Mouse (Mus musculus): ENCODE results near the gene Vav3. TPM values are rescaled to one million over a fixed set of nuclear protein-coding genes. Genes with fewer than 3 reads are reported as not detected.

Vav3 gene
- polyA plus RNA-seq, 1 experiment: 4.3 TPM

GRCm38 (mm10) chr3:109573549-109574146 lies 233.2 kb downstream of the Vav3 start:
- H3K27me3 ChIP-seq (ENCODE audit: control insufficient read depth, insufficient read depth, low read length): no peaks in the 10 kb centered on the region
- no peak overlapping the region for H3K27ac ChIP-seq (ENCODE audit: control insufficient read depth, insufficient read depth, low read depth, low read length)
- no peaks in the 10 kb centered on the region for H3K4me1 ChIP-seq (ENCODE audit: control insufficient read depth, insufficient read depth, low read length)
- no peak overlapping the region for H3K4me3 ChIP-seq (ENCODE audit: control insufficient read depth, low read depth, low read length)
- TF ChIP-seq CTCF (IDR thresholded peaks at IDR 0.05; ENCODE audit: control insufficient read depth, insufficient read depth, insufficient replicate concordance, low read depth, low read length) (no peak), POLR2A (IDR thresholded peaks at IDR 0.05; ENCODE audit: control insufficient read depth, low read depth, low read length) (no peak)
- no peaks in the 10 kb centered on the region for H3K36me3 ChIP-seq (ENCODE audit: control insufficient read depth, insufficient read depth, low read length)

DNA sequence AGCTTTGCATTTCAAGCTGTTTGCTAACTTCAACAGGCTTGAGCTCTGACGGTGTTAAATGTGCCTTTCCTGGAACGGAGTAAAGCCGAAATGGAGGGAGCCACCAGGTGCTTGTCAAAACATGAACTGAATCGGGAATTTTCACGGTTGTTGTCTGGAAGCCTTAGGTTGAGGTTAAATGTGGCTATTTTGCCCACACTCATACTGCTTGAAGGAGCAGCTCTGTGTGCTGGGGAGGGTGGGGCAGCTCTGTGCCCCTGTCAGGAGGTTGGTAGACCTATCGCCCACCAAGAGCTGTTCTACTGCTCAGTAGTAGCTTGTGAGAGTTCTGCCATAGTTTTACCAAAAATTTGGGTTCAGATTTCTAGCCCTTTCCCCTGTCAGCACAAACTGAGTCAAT lies 233.7 kb downstream of the Vav3 start:
- Histone ChIP-seq H3K27ac (ENCODE audit: control insufficient read depth, insufficient read depth, low read depth, low read length) (no peak overlapping the region), H3K4me3 (ENCODE audit: control insufficient read depth, low read depth, low read length) (no peak overlapping the region), H3K27me3 (ENCODE audit: control insufficient read depth, insufficient read depth, low read length) (no peaks in the 10 kb centered on the region)

GRCm38 (mm10) chr3:109578347-109578746 lies 237.9 kb downstream of the Vav3 start:
- H3K4me1 ChIP-seq (ENCODE audit: control insufficient read depth, insufficient read depth, low read length): no peaks in the 10 kb centered on the region
- H3K36me3 ChIP-seq (ENCODE audit: control insufficient read depth, insufficient read depth, low read length): no peaks in the 10 kb centered on the region

More for the DNA sequence above, 233.7 kb downstream of the Vav3 start:
- no peak for TF ChIP-seq CTCF (IDR thresholded peaks at IDR 0.05; ENCODE audit: control insufficient read depth, insufficient read depth, insufficient replicate concordance, low read depth, low read length)
- H3K36me3 ChIP-seq (ENCODE audit: control insufficient read depth, insufficient read depth, low read length): no peaks in the 10 kb centered on the region
- no peaks in the 10 kb centered on the region for H3K4me1 ChIP-seq (ENCODE audit: control insufficient read depth, insufficient read depth, low read length)

DNA sequence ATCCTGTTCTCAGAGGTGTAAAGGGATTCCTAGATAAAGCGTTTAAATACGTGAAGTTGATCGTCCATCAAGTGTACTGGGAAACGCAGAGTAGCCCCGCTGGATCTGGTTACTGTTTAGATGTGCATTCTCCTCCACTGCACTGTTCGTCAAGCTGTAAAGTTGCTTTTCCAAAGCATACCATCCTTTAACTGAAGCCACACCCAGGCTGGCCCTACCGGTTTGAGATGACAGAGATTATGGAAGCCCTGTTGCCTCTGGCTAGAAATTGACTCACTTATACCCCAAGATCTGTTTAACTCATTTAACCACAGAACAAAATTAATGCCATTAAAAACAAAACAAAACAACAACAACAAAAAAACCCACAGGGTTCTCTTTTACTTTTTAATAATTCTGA lies 238.5 kb downstream of the Vav3 start:
- Histone ChIP-seq H3K36me3 (ENCODE audit: control insufficient read depth, insufficient read depth, low read length) (no peaks in the 10 kb centered on the region), H3K27ac (ENCODE audit: control insufficient read depth, insufficient read depth, low read depth, low read length) (no peak overlapping the region), H3K27me3 (ENCODE audit: control insufficient read depth, insufficient read depth, low read length) (no peaks in the 10 kb centered on the region), H3K4me1 (ENCODE audit: control insufficient read depth, insufficient read depth, low read length) (no peaks in the 10 kb centered on the region), H3K4me3 (ENCODE audit: control insufficient read depth, low read depth, low read length) (no peak overlapping the region)
- no peak for TF ChIP-seq CTCF (IDR thresholded peaks at IDR 0.05; ENCODE audit: control insufficient read depth, insufficient read depth, insufficient replicate concordance, low read depth, low read length)
- TF ChIP-seq POLR2A (IDR thresholded peaks at IDR 0.05; ENCODE audit: control insufficient read depth, low read depth, low read length): no peak

More at GRCm38 (mm10) chr3:109578347-109578746, 237.9 kb downstream of the Vav3 start:
- H3K27me3 ChIP-seq (ENCODE audit: control insufficient read depth, insufficient read depth, low read length): no peaks in the 10 kb centered on the region
- no peak overlapping the region for H3K27ac ChIP-seq (ENCODE audit: control insufficient read depth, insufficient read depth, low read depth, low read length)
- H3K4me3 ChIP-seq (ENCODE audit: control insufficient read depth, low read depth, low read length): no peak overlapping the region
- TF ChIP-seq POLR2A (IDR thresholded peaks at IDR 0.05; ENCODE audit: control insufficient read depth, low read depth, low read length): no peak
- TF ChIP-seq CTCF (IDR thresholded peaks at IDR 0.05; ENCODE audit: control insufficient read depth, insufficient read depth, insufficient replicate concordance, low read depth, low read length): no peak

GRCm38 (mm10) chr3:109585946-109586345 lies 245.5 kb downstream of the Vav3 start:
- Histone ChIP-seq H3K27ac (ENCODE audit: control insufficient read depth, insufficient read depth, low read depth, low read length) (no peak overlapping the region), H3K4me1 (ENCODE audit: control insufficient read depth, insufficient read depth, low read length) (no peaks in the 10 kb centered on the region), H3K36me3 (ENCODE audit: control insufficient read depth, insufficient read depth, low read length) (no peaks in the 10 kb centered on the region), H3K27me3 (ENCODE audit: control insufficient read depth, insufficient read depth, low read length) (no peaks in the 10 kb centered on the region), H3K4me3 (ENCODE audit: control insufficient read depth, low read depth, low read length) (no peak overlapping the region)
- no peak for TF ChIP-seq CTCF (IDR thresholded peaks at IDR 0.05; ENCODE audit: control insufficient read depth, insufficient read depth, insufficient replicate concordance, low read depth, low read length)
- TF ChIP-seq POLR2A (IDR thresholded peaks at IDR 0.05; ENCODE audit: control insufficient read depth, low read depth, low read length): no peak

DNA sequence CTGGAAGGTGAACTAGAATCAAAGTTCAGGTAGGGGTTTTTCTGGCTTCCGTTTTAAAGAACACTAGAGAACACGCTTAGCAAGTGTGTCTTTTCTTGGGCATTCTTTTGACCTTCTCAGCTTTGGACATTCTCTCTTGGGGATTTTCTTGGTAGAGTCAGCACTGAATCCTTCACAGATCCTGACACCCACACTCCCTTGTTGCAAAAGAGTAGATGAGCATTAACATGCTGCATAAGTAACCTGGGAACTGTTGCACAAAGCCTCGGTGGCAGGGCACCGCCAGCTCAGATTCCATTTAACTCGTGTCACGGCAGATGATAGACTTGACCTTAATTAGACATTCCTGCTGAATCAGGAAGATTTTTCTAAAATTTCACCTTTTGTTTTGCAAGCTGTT lies 252.5 kb downstream of the Vav3 start:
- Histone ChIP-seq H3K4me3 (ENCODE audit: control insufficient read depth, low read depth, low read length) (no peak overlapping the region), H3K36me3 (ENCODE audit: control insufficient read depth, insufficient read depth, low read length) (no peaks in the 10 kb centered on the region), H3K4me1 (ENCODE audit: control insufficient read depth, insufficient read depth, low read length) (no peaks in the 10 kb centered on the region), H3K27ac (ENCODE audit: control insufficient read depth, insufficient read depth, low read depth, low read length) (no peak overlapping the region), H3K27me3 (ENCODE audit: control insufficient read depth, insufficient read depth, low read length) (no peaks in the 10 kb centered on the region)
- TF ChIP-seq CTCF (IDR thresholded peaks at IDR 0.05; ENCODE audit: control insufficient read depth, insufficient read depth, insufficient replicate concordance, low read depth, low read length): no peak
- no peak for TF ChIP-seq POLR2A (IDR thresholded peaks at IDR 0.05; ENCODE audit: control insufficient read depth, low read depth, low read length)

- Histone ChIP-seq H3K27me3 (ENCODE audit: control insufficient read depth, insufficient read depth, low read length) (no peaks in the 10 kb centered on the region), H3K36me3 (ENCODE audit: control insufficient read depth, insufficient read depth, low read length) (no peaks in the 10 kb centered on the region), H3K27ac (ENCODE audit: control insufficient read depth, insufficient read depth, low read depth, low read length) (no peak overlapping the region), H3K4me3 (ENCODE audit: control insufficient read depth, low read depth, low read length) (no peak overlapping the region), H3K4me1 (ENCODE audit: control insufficient read depth, insufficient read depth, low read length) (no peaks in the 10 kb centered on the region)
- TF ChIP-seq CTCF (IDR thresholded peaks at IDR 0.05; ENCODE audit: control insufficient read depth, insufficient read depth, insufficient replicate concordance, low read depth, low read length) (no peak), POLR2A (IDR thresholded peaks at IDR 0.05; ENCODE audit: control insufficient read depth, low read depth, low read length) (no peak)
Observed at GRCm38 (mm10) chr3:109596084-109596483, 255.6 kb downstream of the Vav3 start.

Data from testis, adult 2 months (tissue).